Mouse (Mus musculus) E14TG2a.4 (cell line): Measurements from ENCODE around the gene Gna15.

ENCODE experiments used
- CTCF ChIP-seq: conservative IDR thresholded peaks from 2 replicates; pipeline ENCODE4 v1.5.1; 2014; ENCODE audit warnings: low read length
- POU5F1 ChIP-seq: IDR thresholded peaks from 2 replicates; pipeline ENCODE4 v1.6.1; 2014; ENCODE audit warnings: low read length, borderline replicate concordance

DNA sequence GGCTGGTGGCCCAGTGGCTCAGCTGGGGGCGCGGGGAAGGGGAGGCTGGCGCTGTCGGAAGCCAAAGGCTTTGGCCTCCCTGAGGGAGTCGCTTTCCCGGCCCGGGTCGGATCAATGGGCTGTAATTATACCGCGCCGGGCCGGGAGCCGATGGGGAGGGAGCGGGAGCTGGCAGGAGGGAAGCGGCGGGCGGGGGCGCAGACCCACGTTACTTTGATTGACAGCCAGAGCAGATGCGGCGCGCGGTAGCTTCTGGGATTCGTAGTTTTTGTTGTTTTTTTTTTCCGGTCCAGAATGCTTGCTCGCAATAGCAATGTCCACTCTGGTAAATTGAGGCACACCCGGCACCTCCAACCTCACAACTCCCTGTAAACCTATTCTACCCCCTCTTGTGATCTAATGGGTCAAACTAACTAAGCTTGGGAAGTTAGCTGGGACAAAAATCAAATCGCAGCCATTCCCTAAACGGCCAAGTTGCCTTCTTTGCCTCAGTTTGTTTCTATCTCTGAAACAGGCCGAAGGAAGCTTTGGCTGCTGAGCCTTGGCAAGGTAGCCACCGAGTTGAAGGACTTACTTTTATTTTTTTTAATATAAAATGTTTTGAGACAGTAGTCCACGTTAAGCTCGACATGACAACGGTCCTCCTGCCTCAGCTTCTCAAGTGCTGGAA lies 46.9 kb upstream of the Gna15 start:
- no peak for TF ChIP-seq CTCF
- TF ChIP-seq POU5F1: no peak
